Mouse (Mus musculus) G1E (cell line): ENCODE measurements around the gene Raver1. TPM values are rescaled to one million over a fixed set of nuclear protein-coding genes. Genes with fewer than 3 reads are reported as not detected.

Experiments
- ATAC-seq: 2 replicates; pipeline ENCODE4 v1.8.0; 2016; ENCODE audit warnings: mild to moderate bottlenecking; ENCODE audit not compliant: insufficient number of reproducible peaks, poor library complexity, low FRiP score, severe bottlenecking; ENCODE audit errors: extremely low read depth
- DNase-seq: peaks from one replicate; pipeline ENCODE4 v3.0.0; 2012; ENCODE audit warnings: low spot score
- H3K27me3 ChIP-seq: 2 replicates; pipeline ENCODE4 v1.6.1; 2012; ENCODE audit warnings: mild to moderate bottlenecking, low read length, inconsistent platforms; ENCODE audit not compliant: insufficient read depth
- H3K36me3 ChIP-seq: replicated peaks from 2 replicates; pipeline ENCODE3; 2012; ENCODE audit warnings: mild to moderate bottlenecking, inconsistent platforms
- H3K4me1 ChIP-seq: 2 replicates; pipeline ENCODE4 v1.6.1; 2012; ENCODE audit warnings: low read depth, low read length, inconsistent platforms, mixed read lengths; ENCODE audit not compliant: insufficient read depth
- H3K4me3 ChIP-seq: 2 replicates; pipeline ENCODE4 v1.5.1; 2012; ENCODE audit warnings: low read depth, mild to moderate bottlenecking, inconsistent platforms, low read length, moderate library complexity, mixed read lengths
- H3K9me3 ChIP-seq: replicated peaks from 2 replicates; pipeline ENCODE4 v1.6.1; 2012; ENCODE audit warnings: inconsistent platforms
- CTCF ChIP-seq: IDR thresholded peaks from 2 replicates; pipeline ENCODE4 v1.5.1; 2012; ENCODE audit warnings: low read depth, low read length, inconsistent platforms, mixed read lengths
- GATA1 ChIP-seq: IDR thresholded peaks from 2 replicates; pipeline ENCODE4 v1.6.1; 2012; ENCODE audit warnings: borderline replicate concordance, low read length, inconsistent platforms, mixed read lengths
- GATA2 ChIP-seq: IDR thresholded peaks from 2 replicates; pipeline ENCODE4 v1.6.1; 2012; ENCODE audit warnings: low read depth, low read length, inconsistent platforms, borderline replicate concordance
- POLR2AphosphoS5 ChIP-seq: IDR thresholded peaks from 2 replicates; pipeline ENCODE4 v1.6.1; 2012; ENCODE audit warnings: low read depth, low read length, inconsistent platforms; ENCODE audit not compliant: insufficient replicate concordance
- TAL1 ChIP-seq: conservative IDR thresholded peaks from 2 replicates; pipeline ENCODE4 v1.6.1; 2012; ENCODE audit warnings: low read depth, low read length, inconsistent platforms, mixed read lengths
- polyA plus RNA-seq: library from polyadenylated mRNA; stranded (reverse); fragments of >175 nt; gene quantifications from 2 replicates; pipeline ENCODE4 v1.2.3, GENCODE M21; 2012
- total RNA-seq, 2 experiments: library from RNA; stranded (forward) in 1 of 2; stranded (reverse) in 1 of 2; fragments of 200-1000 nt in 1 of 2; fragments of >200 nt in 1 of 2; fragmentation: Nextera tagmentation in 1 of 2; gene quantifications; 2 replicates each; pipeline ENCODE4 v1.2.3; 2014 to 2017

Gene Raver1
- total and polyA plus RNA-seq, 3 experiments = 0.92 to 72.2 (median 19.6) TPM

GRCm38 (mm10) chr9:21036161-21036560, 55.6 kb downstream of the Raver1 start:
- TF ChIP-seq CTCF (no peak), POLR2AphosphoS5 (no peak), GATA2 (no peak), GATA1 (no peak), TAL1 (no peak)
- H3K4me3 ChIP-seq = no peak overlapping the region
- H3K36me3 ChIP-seq = peaks cover 5% of the 10 kb centered on the region
- H3K4me1 ChIP-seq = peaks cover 57% of the 10 kb centered on the region
- no peak for DNase-seq
- peaks cover 10% of the 10 kb centered on the region; the same call in 1 of the 2 replicates for H3K27me3 ChIP-seq
- no peaks in the 10 kb centered on the region for H3K9me3 ChIP-seq
- ATAC-seq = no peak

- H3K36me3 ChIP-seq = peaks cover 5% of the 10 kb centered on the region
- H3K9me3 ChIP-seq = no peaks in the 10 kb centered on the region
- ATAC-seq (no peak), DNase-seq (no peak)
- no peak for TF ChIP-seq TAL1
- H3K4me3 ChIP-seq = no peak overlapping the region
- peaks cover 55% of the 10 kb centered on the region for H3K4me1 ChIP-seq
- H3K27me3 ChIP-seq = peaks cover 10% of the 10 kb centered on the region; the same call in 1 of the 2 replicates
Measured at GRCm38 (mm10) chr9:21035586-21035985, 56.2 kb downstream of the Raver1 start.

- TF ChIP-seq CTCF (no peak), TAL1 (no peak), GATA2 (no peak), GATA1 (no peak), POLR2AphosphoS5 (no peak)
- DNase-seq = no peak
- peaks cover 5% of the 10 kb centered on the region for H3K36me3 ChIP-seq
- H3K27me3 ChIP-seq = peaks cover 10% of the 10 kb centered on the region; the same call in 1 of the 2 replicates
- H3K4me3 ChIP-seq = no peak overlapping the region
- no peaks in the 10 kb centered on the region for H3K9me3 ChIP-seq
- H3K4me1 ChIP-seq = peaks cover 54% of the 10 kb centered on the region
- no peak for ATAC-seq
Measured at GRCm38 (mm10) chr9:21034481-21035085, 57.2 kb downstream of the Raver1 start.

GRCm38 (mm10) chr9:21033136-21033535, 58.7 kb downstream of the Raver1 start:
- Histone ChIP-seq H3K27me3 (peaks cover 10% of the 10 kb centered on the region; the same call in 1 of the 2 replicates), H3K4me3 (peak overlapping the region; percentile 77), H3K36me3 (peaks cover 12% of the 10 kb centered on the region), H3K9me3 (no peaks in the 10 kb centered on the region), H3K4me1 (peaks cover 59% of the 10 kb centered on the region)
- TF ChIP-seq TAL1 (no peak), POLR2AphosphoS5 (no peak), GATA2 (no peak), GATA1 (no peak), CTCF (no peak)
- DNase-seq (peak; percentile 77), ATAC-seq (peak; percentile 42; the same call in 1 of the 2 replicates)

GRCm38 (mm10) chr9:21032491-21032890, 59.3 kb downstream of the Raver1 start:
- Histone ChIP-seq H3K27me3 (peaks cover 10% of the 10 kb centered on the region; the same call in 1 of the 2 replicates), H3K4me3 (peak overlapping the region; percentile 77), H3K9me3 (no peaks in the 10 kb centered on the region), H3K36me3 (peaks cover 19% of the 10 kb centered on the region), H3K4me1 (peaks cover 66% of the 10 kb centered on the region)
- no peak for ATAC-seq
- DNase-seq = no peak
- TF ChIP-seq POLR2AphosphoS5 = no peak
- TF ChIP-seq GATA1 = no peak
- TF ChIP-seq GATA2 = no peak
- TF ChIP-seq TAL1 = no peak
- no peak for TF ChIP-seq CTCF

GRCm38 (mm10) chr9:21031896-21032351, 59.9 kb downstream of the Raver1 start, which contains the start of gene Icam5:
Gene Icam5, plus strand, starts transcription at chr9:21032073.
- Histone ChIP-seq H3K9me3 (no peaks in the 10 kb centered on the region), H3K4me3 (peak within 1 kb of the TSS; percentile 77), H3K27me3 (peaks cover 10% of the 10 kb centered on the region; the same call in 1 of the 2 replicates), H3K36me3 (peaks cover 24% of the 10 kb centered on the region), H3K4me1 (peaks cover 71% of the 10 kb centered on the region)
- DNase-seq (no peak), ATAC-seq (no peak)
- TF ChIP-seq POLR2AphosphoS5 (no peak), TAL1 (no peak), CTCF (no peak), GATA1 (no peak), GATA2 (no peak)
